In genomic region chr4:138997121-138997520, GRCm38 (mm10) we compare ENCODE assay signal across 16 mouse cellular contexts. TPM values are rescaled to one million over a fixed set of nuclear protein-coding genes. Genes with fewer than 3 reads are reported as not detected.
DNase-seq lines count a peak whose midpoint lies in the region; ATAC-seq and TF ChIP-seq lines count a peak whose summit lies in the region.
"Had no signal": no experiment of that assay in that cellular context is flagged by ENCODE, and none has a peak within 500 bp of the region (broad histone marks: within the 10 kb centered on the region; RNA-seq: fewer than 3 reads in every experiment).

No protein-coding gene starts in this region.

- H3K27me3 ChIP-seq in heart, postnatal 0 days (ENCODE audit: control insufficient read depth, insufficient read depth, low read length): no peaks in the 10 kb centered on the region
- H3K27me3 ChIP-seq in lung, postnatal 0 days (replicated peaks; ENCODE audit: insufficient read depth, low read length): no peaks in the 10 kb centered on the region
- H3K27me3 ChIP-seq in MEL (ENCODE audit: control insufficient read depth in 1 of 2, insufficient read depth in 2 of 2, low read length in 2 of 2): no peaks in the 10 kb centered on the region
- no peaks in the 10 kb centered on the region for H3K27me3 ChIP-seq in stomach, postnatal 0 days (ENCODE audit: control insufficient read depth, insufficient read depth, low read length)
- H3K27me3 ChIP-seq in midbrain, embryonic 15.5 days (replicated peaks): no peaks in the 10 kb centered on the region
- H3K27me3 ChIP-seq in kidney, embryonic 15.5 days: no peaks in the 10 kb centered on the region
- H3K27me3 ChIP-seq: forebrain, embryonic 15.5 days; neural tube, embryonic 13.5 days had no signal

- H3K4me3 ChIP-seq in heart, postnatal 0 days (ENCODE audit: low read depth, low read length): no peak overlapping the region
- H3K4me3 ChIP-seq in lung, postnatal 0 days (ENCODE audit: low read depth, low read length): no peak overlapping the region
- H3K4me3 ChIP-seq in MEL (ENCODE audit: control insufficient read depth in 1 of 2, insufficient read depth in 1 of 2, low read depth in 2 of 2, low read length in 2 of 2): no peak overlapping the region
- H3K4me3 ChIP-seq in stomach, postnatal 0 days (ENCODE audit: low read depth, low read length): no peak overlapping the region
- no peak overlapping the region for H3K4me3 ChIP-seq in midbrain, embryonic 15.5 days
- no peak overlapping the region for H3K4me3 ChIP-seq in kidney, embryonic 15.5 days (replicated peaks)
- H3K4me3 ChIP-seq: forebrain, embryonic 15.5 days; neural tube, embryonic 13.5 days had no signal

- 82% methylated on average over 4 of the region's 4 CpGs for WGBS in heart, postnatal 0 days
- WGBS in lung, postnatal 0 days: 84% methylated on average over 4 of the region's 4 CpGs
- 91% methylated on average over 4 of the region's 4 CpGs for WGBS in stomach, postnatal 0 days
- WGBS in midbrain, embryonic 15.5 days: 85% methylated on average over 4 of the region's 4 CpGs
- 85% methylated on average over 4 of the region's 4 CpGs for WGBS in kidney, embryonic 15.5 days

- no peak for ATAC-seq in heart, postnatal 0 days (ENCODE audit: insufficient read depth, low read depth)
- ATAC-seq in lung, postnatal 0 days: no peak
- ATAC-seq in stomach, postnatal 0 days (ENCODE audit: low FRiP score, low TSS enrichment): no peak
- ATAC-seq in midbrain, embryonic 15.5 days (replicated peaks): no peak
- no peak for ATAC-seq in kidney, embryonic 15.5 days (replicated peaks; ENCODE audit: low FRiP score)
- ATAC-seq: forebrain, embryonic 15.5 days had no signal

- H3K4me2 ChIP-seq in heart, postnatal 0 days (ENCODE audit: low read depth, low read length): no peak overlapping the region
- H3K4me2 ChIP-seq in lung, postnatal 0 days (replicated peaks; ENCODE audit: low read depth, low read length): no peak overlapping the region
- no peak overlapping the region for H3K4me2 ChIP-seq in stomach, postnatal 0 days (replicated peaks; ENCODE audit: low read depth)
- H3K4me2 ChIP-seq in midbrain, embryonic 15.5 days: no peak overlapping the region
- no peak overlapping the region for H3K4me2 ChIP-seq in kidney, embryonic 15.5 days
- H3K4me2 ChIP-seq: forebrain, embryonic 15.5 days; midbrain, embryonic 11.5 days; neural tube, embryonic 13.5 days had no signal

- H3K9ac ChIP-seq in heart, postnatal 0 days (replicated peaks; ENCODE audit: low read depth, low read length): no peak overlapping the region
- no peak overlapping the region for H3K9ac ChIP-seq in lung, postnatal 0 days (replicated peaks; ENCODE audit: low read depth)
- no peak overlapping the region for H3K9ac ChIP-seq in MEL (ENCODE audit: control insufficient read depth, low read depth, low read length, poor library complexity, severe bottlenecking)
- H3K9ac ChIP-seq in stomach, postnatal 0 days (ENCODE audit: low read length): no peak overlapping the region
- H3K9ac ChIP-seq in midbrain, embryonic 15.5 days: no peak overlapping the region
- no peak overlapping the region for H3K9ac ChIP-seq in kidney, embryonic 15.5 days
- H3K9ac ChIP-seq: forebrain, embryonic 15.5 days; neural tube, embryonic 13.5 days had no signal

- H3K9me3 ChIP-seq in heart, postnatal 0 days (replicated peaks; ENCODE audit: control insufficient read depth, low read length): no peaks in the 10 kb centered on the region
- H3K9me3 ChIP-seq in lung, postnatal 0 days (ENCODE audit: low read length): no peaks in the 10 kb centered on the region
- H3K9me3 ChIP-seq in MEL (replicated peaks; ENCODE audit: insufficient read depth, low read length): no peaks in the 10 kb centered on the region
- H3K9me3 ChIP-seq in stomach, postnatal 0 days (ENCODE audit: control insufficient read depth, low read length): no peaks in the 10 kb centered on the region
- no peaks in the 10 kb centered on the region for H3K9me3 ChIP-seq in midbrain, embryonic 15.5 days
- no peaks in the 10 kb centered on the region for H3K9me3 ChIP-seq in kidney, embryonic 15.5 days (replicated peaks)
- H3K9me3 ChIP-seq: forebrain, embryonic 15.5 days; neural tube, embryonic 13.5 days had no signal

- no peak for TF ChIP-seq POLR2A in MEL (IDR thresholded peaks at IDR 0.05; ENCODE audit: control insufficient read depth in 1 of 2, insufficient read depth in 1 of 2, low read depth in 1 of 2, low read length in 2 of 2, poor library complexity in 1 of 2)

- peaks cover 10% of the 10 kb centered on the region; the same call in 1 of the 2 replicates for H3K36me3 ChIP-seq in heart, postnatal 0 days (replicated peaks; ENCODE audit: control insufficient read depth, insufficient read depth, low read length)
- no peaks in the 10 kb centered on the region for H3K36me3 ChIP-seq in lung, postnatal 0 days (ENCODE audit: insufficient read depth, low read length)
- peaks cover 0 to 3% of the 10 kb centered on the region in 2 experiments; a peak in 2 of 4 replicates for H3K36me3 ChIP-seq in MEL (ENCODE audit: control insufficient read depth in 1 of 2, insufficient read depth in 2 of 2, low read length in 2 of 2)
- H3K36me3 ChIP-seq in stomach, postnatal 0 days (ENCODE audit: control insufficient read depth, insufficient read depth, low read length): no peaks in the 10 kb centered on the region
- H3K36me3 ChIP-seq in midbrain, embryonic 15.5 days (replicated peaks): no peaks in the 10 kb centered on the region
- 0 out of 2 replicates have a peak, but pooled peaks cover 3% of the 10 kb centered on the region for H3K36me3 ChIP-seq in kidney, embryonic 15.5 days
- H3K36me3 ChIP-seq: forebrain, embryonic 15.5 days; neural tube, embryonic 13.5 days had no signal

- intact Hi-C loops in heart, postnatal 10 days (cut with DNase I): no loop called here

- TF ChIP-seq CTCF in heart, postnatal 0 days (IDR thresholded peaks at IDR 0.05; ENCODE audit: low read depth): 0 out of 2 replicates have a peak, but pooled peaks have one; percentile 9
- peak; percentile 54 for TF ChIP-seq CTCF in lung, postnatal 0 days (IDR thresholded peaks at IDR 0.05)
- TF ChIP-seq CTCF in MEL (IDR thresholded peaks at IDR 0.05 in 2 of 3, conservative IDR thresholded peaks at IDR 0.05 in 1 of 3; ENCODE audit: control insufficient read depth in 1 of 3, insufficient read depth in 1 of 3, low read depth in 2 of 3, low read length in 3 of 3, poor library complexity in 1 of 3, severe bottlenecking in 1 of 3): peak; percentile 47 to 51 (median 51)
- TF ChIP-seq CTCF in stomach, postnatal 0 days (IDR thresholded peaks at IDR 0.05; ENCODE audit: low read depth): peak; percentile 57

- peak; percentile 40 for TF ChIP-seq RAD21 in MEL (IDR thresholded peaks at IDR 0.05; ENCODE audit: low read depth, low read length)

- H3K27ac ChIP-seq in heart, postnatal 0 days (ENCODE audit: low read depth): no peak overlapping the region
- no peak overlapping the region for H3K27ac ChIP-seq in lung, postnatal 0 days (ENCODE audit: low read length)
- no peak overlapping the region for H3K27ac ChIP-seq in MEL (ENCODE audit: control insufficient read depth, low read depth, low read length)
- H3K27ac ChIP-seq in stomach, postnatal 0 days (replicated peaks): no peak overlapping the region
- no peak overlapping the region for H3K27ac ChIP-seq in midbrain, embryonic 15.5 days
- no peak overlapping the region for H3K27ac ChIP-seq in kidney, embryonic 15.5 days
- H3K27ac ChIP-seq: forebrain, embryonic 15.5 days; neural tube, embryonic 13.5 days had no signal

- TF ChIP-seq EP300 in heart, postnatal 0 days (IDR thresholded peaks at IDR 0.05; ENCODE audit: low read depth): no peak
- no peak for TF ChIP-seq EP300 in lung, postnatal 0 days (IDR thresholded peaks at IDR 0.05)
- TF ChIP-seq EP300 in MEL (IDR thresholded peaks at IDR 0.05; ENCODE audit: low read depth in 1 of 2, low read length in 2 of 2): no peak
- no peak for TF ChIP-seq EP300 in stomach, postnatal 0 days (optimal IDR thresholded peaks at IDR 0.05)

- no peaks in the 10 kb centered on the region for H3K79me2 ChIP-seq in MEL (ENCODE audit: control insufficient read depth, insufficient read depth, low read length, poor library complexity)

- DNase-seq in heart, postnatal 0 days (ENCODE audit: low spot score): no peak
- no peak for DNase-seq in heart, postnatal 10 days
- DNase-seq in lung, postnatal 0 days (ENCODE audit: low spot score): peak; percentile 25
- no peak for DNase-seq in lung, postnatal 10 days
- DNase-seq in MEL (ENCODE audit: low read depth, low spot score): peak; percentile 42
- no peak for DNase-seq in stomach, postnatal 0 days (ENCODE audit: low spot score)
- DNase-seq: gastrocnemius, postnatal 25 days; lung, adult 18-20 months; right cerebral cortex, postnatal 25 days had no signal

- H3K4me1 ChIP-seq in heart, postnatal 0 days (ENCODE audit: control insufficient read depth, insufficient read depth): no peaks in the 10 kb centered on the region
- H3K4me1 ChIP-seq in lung, postnatal 0 days (ENCODE audit: insufficient read depth, low read depth, low read length): no peaks in the 10 kb centered on the region
- H3K4me1 ChIP-seq in MEL (ENCODE audit: control insufficient read depth in 1 of 2, insufficient read depth in 2 of 2, low read length in 2 of 2): no peaks in the 10 kb centered on the region
- H3K4me1 ChIP-seq in stomach, postnatal 0 days (replicated peaks; ENCODE audit: control insufficient read depth, insufficient read depth): no peaks in the 10 kb centered on the region
- H3K4me1 ChIP-seq in midbrain, embryonic 15.5 days: no peaks in the 10 kb centered on the region
- peaks cover 5% of the 10 kb centered on the region; the same call in 1 of the 2 replicates for H3K4me1 ChIP-seq in kidney, embryonic 15.5 days
- H3K4me1 ChIP-seq: forebrain, embryonic 15.5 days; neural tube, embryonic 13.5 days had no signal

RNA-seq across cellular contexts. Expression of gene Tmco4, which starts 24.4 kb away (rescaled TPM):
- total RNA-seq in heart, postnatal 0 days (2014; rRNA removed; ENCODE audit: low replicate concordance): 16.9 and 18.8 TPM in 2 replicates
- polyA plus RNA-seq in heart, postnatal 0 days (2015; fragmentation: Nextera tagmentation; extraction: Ambion mirVana): 6.2 and 7.7 TPM in 2 replicates
- total RNA-seq in heart, postnatal 10 days (2021): 10 to 100 TPM; 12.7 to 13.9 TPM
- polyA plus RNA-seq in lung, postnatal 0 days (2015; fragmentation: Nextera tagmentation; extraction: Ambion mirVana): 8.3 and 8.5 TPM in 2 replicates
- total RNA-seq in MEL (2012; rRNA removed): 22.0 and 24.7 TPM in 2 replicates
- 10 to 100 TPM in 1 of 2 experiments, not detected in 1; 16.5 TPM for polyA plus RNA-seq in MEL (2012; ENCODE audit: insufficient read depth in 1 of 2, insufficient read length in 2 of 2, low read depth in 1 of 2, low replicate concordance in 2 of 2, missing spikeins in 1 of 2)
- 10.3 and 10.8 TPM in 2 replicates for polyA plus RNA-seq in stomach, postnatal 0 days (2015; fragmentation: Nextera tagmentation; extraction: Ambion mirVana)
- 0.64 and 0.75 TPM in 2 replicates for polyA plus RNA-seq in midbrain, embryonic 15.5 days (2015; fragmentation: Nextera tagmentation; extraction: Ambion mirVana)
- polyA plus RNA-seq in kidney, embryonic 15.5 days (2015; fragmentation: Nextera tagmentation; extraction: Ambion mirVana): 5.6 and 6.1 TPM in 2 replicates

RNA-seq across cellular contexts. Expression of gene Rnf186, which starts 30.2 kb away (rescaled TPM):
- total RNA-seq in heart, postnatal 0 days (2014; rRNA removed; ENCODE audit: low replicate concordance): not detected in 2 replicates
- 0.10 TPM in 1 of 2 replicates, not detected in the other for polyA plus RNA-seq in heart, postnatal 0 days (2015; fragmentation: Nextera tagmentation; extraction: Ambion mirVana)
- total RNA-seq in heart, postnatal 10 days (2021): not detected
- polyA plus RNA-seq in lung, postnatal 0 days (2015; fragmentation: Nextera tagmentation; extraction: Ambion mirVana): 17.9 and 21.6 TPM in 2 replicates
- 0.19 TPM in 1 of 2 replicates, not detected in the other for total RNA-seq in MEL (2012; rRNA removed)
- under 1 TPM in 1 of 2 experiments, not detected in 1; 0.61 TPM for polyA plus RNA-seq in MEL (2012; ENCODE audit: insufficient read depth in 1 of 2, insufficient read length in 2 of 2, low read depth in 1 of 2, low replicate concordance in 2 of 2, missing spikeins in 1 of 2)
- 17.6 and 24.8 TPM in 2 replicates for polyA plus RNA-seq in stomach, postnatal 0 days (2015; fragmentation: Nextera tagmentation; extraction: Ambion mirVana)
- polyA plus RNA-seq in midbrain, embryonic 15.5 days (2015; fragmentation: Nextera tagmentation; extraction: Ambion mirVana): 0.58 TPM in 1 of 2 replicates, not detected in the other
- polyA plus RNA-seq in kidney, embryonic 15.5 days (2015; fragmentation: Nextera tagmentation; extraction: Ambion mirVana): 6.3 and 8.2 TPM in 2 replicates
- total RNA-seq: gastrocnemius, postnatal 25 days; left cerebral cortex, postnatal 10 days had no signal
- polyA plus RNA-seq: forebrain, embryonic 15.5 days; heart, embryonic 14.5 days; midbrain, embryonic 11.5 days; neural tube, embryonic 13.5 days had no signal

Comparison
In these comparisons a context has a peak if more than half of its experiments do, and no peak if none do; other contexts are left out.
1. DNase-seq: peak in lung, postnatal 0 days (single experiment) and MEL (single experiment); none in heart, postnatal 0 days (single experiment), heart, postnatal 10 days (0 of 2), lung, postnatal 10 days (single experiment) and stomach, postnatal 0 days (single experiment).
2. Peak in every context shown above with its lines, with median percentiles within 50 percentile points of each other: CTCF ChIP-seq.